Mouse (Mus musculus) neural tube, embryonic 10.5 days (tissue): Measurements from ENCODE around the gene Nfasc.

Experiments
- DNase-seq: peaks from one replicate; pipeline ENCODE4 v3.0.0-alpha.2; 2017; ENCODE audit warnings: low spot score; ENCODE audit errors: extremely low spot score

Gene Nfasc

GRCm38 (mm10) chr1:132585376-132585775 lies 156.2 kb downstream of the Nfasc start:
- no peak for DNase-seq

GRCm38 (mm10) chr1:132582998-132583604 lies 158.5 kb downstream of the Nfasc start:
- no peak for DNase-seq

- DNase-seq, result no peak
These were observed 159.5 kb downstream of the Nfasc start for GRCm38 (mm10) chr1:132581845-132582839.

DNA sequence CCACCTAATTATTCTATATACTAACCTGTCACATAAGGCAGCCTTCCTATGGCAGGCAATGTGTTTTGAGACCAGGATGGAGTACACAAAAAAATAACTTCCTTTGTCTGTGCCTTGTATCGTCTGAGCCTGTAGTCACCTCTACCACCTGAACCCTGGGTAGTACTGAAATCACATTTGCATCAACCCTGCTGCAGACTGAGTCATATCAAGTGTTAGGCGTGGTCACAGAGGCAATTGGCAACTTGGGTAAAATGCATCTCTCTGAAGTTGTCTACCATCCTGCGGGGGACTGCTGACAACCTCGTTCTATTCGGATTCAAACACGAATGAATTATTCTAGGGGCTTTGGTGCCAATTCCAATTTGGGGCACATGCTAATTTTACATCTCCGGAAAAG lies 161.5 kb downstream of the Nfasc start:
- no peak for DNase-seq

DNA sequence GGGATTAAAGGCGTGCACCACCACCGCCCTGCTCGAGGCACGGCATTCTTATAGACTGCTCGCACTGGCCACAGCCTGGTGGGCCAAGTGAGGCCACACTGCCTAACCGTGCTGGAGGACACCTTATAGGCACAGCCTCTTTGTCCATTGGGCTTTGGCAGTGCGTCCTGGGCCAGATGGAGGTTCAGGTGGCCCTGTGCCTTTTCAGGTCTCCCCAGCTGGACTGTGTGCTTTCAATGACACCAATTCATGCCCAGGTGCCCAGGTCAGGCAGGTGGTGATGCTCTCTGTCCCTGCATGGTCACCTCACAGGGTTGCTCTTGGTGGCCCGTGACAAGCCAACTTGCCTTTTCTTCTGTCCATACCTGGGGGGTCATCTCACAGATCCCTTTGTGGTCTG lies 164.8 kb downstream of the Nfasc start:
- DNase-seq, result no peak

DNA sequence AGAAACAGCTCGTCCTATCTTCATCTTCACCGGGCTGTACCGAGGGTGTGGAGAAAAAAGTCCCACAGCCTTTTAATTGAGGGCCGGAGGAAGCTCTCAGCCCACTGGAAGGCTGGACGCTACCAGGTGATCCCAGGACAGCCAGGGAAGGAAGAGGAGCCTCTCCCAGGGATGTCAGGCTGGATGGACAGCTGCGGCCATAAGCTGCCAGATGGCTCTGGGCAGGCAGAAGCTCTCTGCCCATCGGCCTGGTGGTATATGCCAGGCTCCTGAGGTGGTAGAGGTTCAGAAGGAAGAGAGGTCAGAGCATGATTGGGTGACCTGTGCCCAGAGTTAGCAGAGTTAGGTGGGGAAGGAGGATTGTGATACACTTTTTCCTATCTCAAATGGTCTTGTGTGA lies 168.7 kb downstream of the Nfasc start:
- DNase-seq, result no peak

- DNase-seq, result no peak
These were observed 170.0 kb downstream of the Nfasc start for GRCm38 (mm10) chr1:132571613-132572012.

GRCm38 (mm10) chr1:132570906-132571305 lies 170.7 kb downstream of the Nfasc start:
- no peak for DNase-seq

DNA sequence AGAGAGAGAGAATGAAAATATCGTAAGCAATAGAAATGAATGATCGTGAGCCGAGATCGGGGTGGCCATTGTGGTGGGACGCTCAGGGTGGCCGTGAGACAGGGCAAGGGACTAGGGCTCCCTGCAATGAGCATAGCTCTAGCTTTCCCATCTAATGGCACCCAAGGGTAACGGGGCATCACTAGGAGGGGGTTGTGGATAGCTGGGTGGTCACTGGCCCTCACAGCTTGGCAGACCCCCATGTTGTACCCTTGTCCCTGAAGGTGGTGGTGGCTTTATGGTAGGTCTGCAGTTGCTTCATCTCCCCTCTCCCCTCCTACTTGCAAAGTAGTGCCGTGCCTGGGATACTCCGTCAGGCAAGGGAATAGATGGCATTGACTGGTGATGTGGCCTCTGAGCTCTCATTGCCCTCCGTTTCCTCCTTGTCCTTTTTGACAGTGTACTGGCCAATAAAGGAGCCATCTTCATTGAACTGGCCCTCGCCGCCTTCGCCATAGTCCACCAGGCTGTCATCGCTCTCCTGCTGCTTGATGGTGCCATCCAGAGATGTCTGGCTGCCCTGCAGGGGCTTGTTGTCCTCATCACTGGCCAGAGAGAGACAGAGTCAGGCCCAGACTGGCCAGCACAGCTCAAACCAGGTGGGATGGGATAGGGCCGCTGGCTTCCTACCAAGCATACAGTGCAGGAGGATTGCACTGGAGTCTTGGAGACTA lies 171.4 kb downstream of the Nfasc start:
- DNase-seq, result no peak

GRCm38 (mm10) chr1:132569516-132569915 lies 172.1 kb downstream of the Nfasc start:
- DNase-seq, result no peak

DNA sequence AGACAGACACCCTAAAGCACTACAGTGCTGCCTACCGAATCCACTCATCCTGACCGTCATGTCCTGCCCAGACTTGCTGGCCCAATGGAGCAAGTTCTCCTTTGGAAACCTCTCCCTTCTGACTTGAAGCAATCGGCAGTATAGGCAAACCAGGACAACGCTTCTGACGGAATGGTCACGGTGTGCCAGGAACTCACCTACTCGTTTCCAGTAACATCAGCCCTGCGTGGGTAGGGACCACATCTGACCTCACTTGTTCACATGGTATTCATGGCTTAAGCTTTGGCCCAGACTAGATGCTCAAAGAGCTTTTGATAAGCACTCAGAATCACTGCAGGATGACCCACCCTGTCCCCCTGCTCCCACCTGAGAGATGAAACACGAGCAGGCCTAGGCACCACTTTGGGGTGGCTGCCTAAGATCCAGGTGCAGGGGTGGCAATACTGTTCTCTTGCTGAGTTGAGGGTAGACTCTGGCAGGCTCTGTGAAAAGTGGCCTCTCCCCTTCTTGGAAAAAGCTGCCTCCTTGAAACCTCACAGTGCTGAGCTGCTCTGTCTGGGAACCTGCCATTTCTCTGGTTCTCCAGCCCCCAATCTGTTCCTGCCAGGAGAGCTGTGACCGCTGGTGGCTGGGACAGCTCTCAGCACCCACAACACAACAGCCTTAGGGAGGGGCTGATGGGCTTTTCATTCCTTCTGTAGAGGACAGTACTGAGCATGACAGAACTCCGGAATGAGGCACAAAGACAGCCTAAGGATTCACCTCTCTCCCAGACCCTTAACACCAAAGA lies 174.1 kb downstream of the Nfasc start:
- DNase-seq, result no peak

- DNase-seq, result no peak
These were observed 175.8 kb downstream of the Nfasc start for GRCm38 (mm10) chr1:132565766-132566165.

DNA sequence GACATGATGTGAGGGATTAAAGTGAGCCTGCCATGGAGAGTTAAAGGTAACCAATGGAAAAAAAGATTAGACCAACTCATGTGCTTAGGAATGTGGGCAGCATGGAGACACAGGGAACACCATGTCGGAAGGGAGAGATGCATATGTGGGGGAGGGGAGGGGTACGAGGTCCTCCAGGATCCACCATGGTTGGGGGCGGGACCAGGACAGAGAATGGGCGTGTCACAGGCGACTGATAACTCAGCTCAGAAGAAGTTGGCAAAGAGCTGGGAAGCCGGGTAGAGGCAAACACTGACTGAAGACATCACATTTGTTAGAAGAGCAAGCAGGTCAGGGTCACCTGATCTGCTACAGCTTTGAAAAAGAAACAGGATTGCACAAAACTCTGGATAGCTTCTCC lies 176.7 kb downstream of the Nfasc start:
- DNase-seq, result no peak

- peak; percentile 46 for DNase-seq
These were observed 179.2 kb downstream of the Nfasc start for GRCm38 (mm10) chr1:132562337-132562795.

DNA sequence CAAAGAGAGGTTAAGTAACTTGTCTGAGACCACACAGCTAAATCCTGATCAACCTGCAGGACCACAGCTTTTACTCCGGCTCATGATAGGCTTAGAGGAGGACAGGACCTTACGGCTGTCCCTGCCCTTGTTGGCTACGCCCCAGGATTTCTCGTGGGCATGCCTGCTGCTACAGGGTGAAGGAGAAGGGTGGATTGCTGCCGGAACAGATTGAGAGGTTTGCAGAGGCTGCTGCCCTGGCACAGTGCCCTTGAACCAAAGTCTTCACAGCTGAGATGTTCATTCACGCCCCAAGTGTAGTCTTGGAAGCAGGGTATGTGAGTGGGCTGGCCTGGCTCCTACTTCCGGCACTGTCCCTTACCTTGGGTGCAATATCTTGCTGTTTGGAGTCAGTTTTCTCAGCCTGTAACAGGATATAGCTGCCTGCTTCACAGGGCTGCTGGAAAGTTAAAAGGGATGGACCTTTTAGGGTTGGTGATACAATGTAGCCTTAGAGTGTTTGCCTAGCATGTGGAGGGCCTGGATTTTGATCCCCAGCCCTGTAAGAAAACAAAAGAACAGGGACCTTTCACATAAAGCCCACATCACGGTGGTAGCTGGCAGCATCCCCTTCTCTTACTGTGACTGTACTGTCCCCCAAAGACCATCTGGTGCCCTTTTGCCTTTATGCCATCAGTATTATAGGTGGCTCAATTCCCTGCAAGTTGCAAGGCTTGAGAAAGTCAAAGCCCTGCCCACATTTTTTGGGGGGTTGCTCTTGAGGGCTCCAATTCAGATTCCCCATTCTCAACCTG lies 180.5 kb downstream of the Nfasc start:
- no peak for DNase-seq

DNA sequence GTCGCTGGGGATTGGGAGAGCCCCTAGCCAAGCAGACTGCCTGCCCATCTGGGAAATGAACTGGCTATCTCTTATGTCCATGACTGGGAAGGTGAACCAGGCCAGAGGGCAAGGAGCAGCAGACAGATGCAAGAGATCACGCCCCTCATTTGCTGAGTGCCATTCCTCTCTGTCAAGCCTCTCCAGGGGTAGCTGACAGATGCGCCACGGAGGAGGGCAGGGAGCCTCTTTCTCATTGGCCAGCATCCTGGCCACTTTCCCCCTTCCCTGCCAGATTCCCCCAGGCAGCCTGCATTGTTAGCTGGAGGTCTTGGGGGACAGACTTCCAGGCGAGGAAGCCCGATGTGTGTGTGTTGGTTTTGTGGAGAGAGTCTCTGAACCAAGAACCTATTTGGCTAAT lies 182.6 kb downstream of the Nfasc start:
- peak; percentile 55 for DNase-seq

- DNase-seq, result peak; percentile 73
These were observed 183.5 kb downstream of the Nfasc start for GRCm38 (mm10) chr1:132557901-132558631.

DNA sequence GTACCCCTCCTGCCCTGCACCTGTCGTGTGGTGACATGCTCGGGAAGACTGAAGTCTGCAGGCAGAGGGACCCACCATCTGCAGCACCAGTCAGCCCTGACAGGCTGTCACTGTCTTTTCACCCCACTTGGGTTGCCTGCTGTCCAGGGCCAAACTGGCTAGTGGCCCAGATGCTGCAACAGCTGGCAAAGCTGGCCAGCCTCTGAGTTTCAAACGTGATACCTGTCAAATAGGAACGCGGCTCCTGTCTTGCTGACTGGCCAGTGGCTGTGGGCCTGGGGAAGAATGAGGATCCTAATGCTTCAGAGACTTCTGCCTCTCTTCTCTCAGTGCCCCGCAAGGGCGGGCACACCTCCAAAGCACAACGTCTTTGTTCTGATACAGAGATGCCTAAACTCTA lies 197.8 kb downstream of the Nfasc start:
- DNase-seq, result no peak

DNA sequence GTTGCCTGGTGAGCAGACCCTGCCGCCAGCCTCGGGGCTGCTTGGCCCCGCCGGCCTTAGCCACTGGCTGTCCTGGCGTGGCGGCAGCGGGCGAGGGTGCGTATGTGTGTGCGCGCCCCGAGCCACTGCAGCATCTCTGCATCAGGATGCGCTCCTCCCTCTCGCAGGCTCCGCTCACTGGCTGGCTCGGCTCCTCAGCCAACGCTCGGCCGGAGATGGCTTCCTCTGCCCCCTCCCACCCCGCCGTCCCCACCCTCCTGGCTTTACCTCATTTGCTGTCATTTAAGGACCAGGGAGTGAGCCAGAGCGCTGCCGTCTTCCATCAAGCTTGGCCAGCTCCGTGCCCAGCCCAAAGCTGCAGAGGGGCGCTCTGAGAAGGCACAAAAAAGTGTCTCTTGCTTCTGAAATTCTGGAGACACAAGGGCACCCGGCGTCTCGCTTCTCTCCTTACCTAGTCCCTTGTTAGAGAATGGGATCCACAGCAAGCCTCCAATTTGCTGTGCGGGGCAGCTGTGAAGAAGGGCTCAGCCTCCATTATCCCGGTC lies 198.8 kb downstream of the Nfasc start, which contains the start of gene Cntn2:
Gene Cntn2, minus strand, starts transcription at position 495 of the 545 bp plus-strand sequence.
- DNase-seq, result peak; percentile 52
